Mouse (Mus musculus) testis, adult 2 months (tissue): ENCODE results near the gene Ctsll3. TPM values are rescaled to one million over a fixed set of nuclear protein-coding genes. Genes with fewer than 3 reads are reported as not detected.

Experiments used
- H3K27ac ChIP-seq: fragments of 200-500 bp; 2 replicates; pipeline ENCODE4 v1.5.1; 2012; ENCODE audit warnings: low read depth, low read length; ENCODE audit not compliant: control insufficient read depth, insufficient read depth
- H3K27me3 ChIP-seq: fragments of 200-500 bp; 2 replicates; pipeline ENCODE4 v1.6.1; 2012; ENCODE audit warnings: mild to moderate bottlenecking, low read length, moderate library complexity; ENCODE audit not compliant: control insufficient read depth, insufficient read depth
- H3K36me3 ChIP-seq: fragments of 200-500 bp; 2 replicates; pipeline ENCODE4 v1.6.1; 2012; ENCODE audit warnings: mild to moderate bottlenecking, low read length; ENCODE audit not compliant: control insufficient read depth, insufficient read depth
- H3K4me1 ChIP-seq: fragments of 200-500 bp; 2 replicates; pipeline ENCODE4 v1.6.1; 2012; ENCODE audit warnings: low read length; ENCODE audit not compliant: control insufficient read depth, insufficient read depth
- H3K4me3 ChIP-seq: fragments of 200-500 bp; 2 replicates; pipeline ENCODE4 v1.5.1; 2012; ENCODE audit warnings: low read depth, mild to moderate bottlenecking, low read length, moderate library complexity, mixed read lengths; ENCODE audit not compliant: control insufficient read depth
- CTCF ChIP-seq: fragments of 200-500 bp; IDR thresholded peaks from 2 replicates; pipeline ENCODE4 v1.5.1; 2012; ENCODE audit warnings: low read depth, mild to moderate bottlenecking, inconsistent platforms, low read length, moderate library complexity; ENCODE audit not compliant: control insufficient read depth, insufficient read depth, insufficient replicate concordance
- POLR2A ChIP-seq: fragments of 200-500 bp; IDR thresholded peaks from 2 replicates; pipeline ENCODE4 v1.6.1; 2012; ENCODE audit warnings: low read depth, mild to moderate bottlenecking, inconsistent platforms, low read length, moderate library complexity; ENCODE audit not compliant: control insufficient read depth
- polyA plus RNA-seq: library from polyadenylated mRNA; depleted of rRNA; stranded (reverse); fragments of >200 nt; gene quantifications from 2 replicates; pipeline ENCODE4 v1.2.3, GENCODE M21; 2012; rRNA removed

Ctsll3 gene
- polyA plus RNA-seq: not detected in 2 replicates

DNA sequence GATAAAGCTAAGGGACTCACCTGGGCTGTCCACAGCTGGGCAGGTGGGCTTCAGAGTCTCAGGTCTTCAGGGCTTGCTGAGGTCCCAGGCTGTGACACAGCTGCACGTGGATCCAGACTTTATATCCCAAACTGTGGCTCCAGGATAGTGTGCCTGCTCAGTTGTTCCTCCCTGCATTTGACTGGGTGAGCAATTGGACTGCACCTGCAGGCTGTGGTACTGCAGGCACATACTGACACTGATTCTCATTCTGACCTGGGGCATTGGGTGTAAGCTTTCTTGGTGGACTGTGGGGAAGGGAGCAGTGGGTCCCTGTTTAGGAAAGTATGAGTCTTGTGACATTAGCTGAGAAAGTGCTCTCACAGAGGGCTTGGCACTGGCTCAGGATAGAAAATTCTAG is at the start of gene Ctsll3:
TSS of gene Ctsll3 (minus strand) at position 101 of the 400 bp plus-strand sequence.
- no peak within 1 kb of the TSS for H3K27ac ChIP-seq
- no peaks in the 10 kb centered on the region for H3K27me3 ChIP-seq
- no peaks in the 10 kb centered on the region for H3K36me3 ChIP-seq
- H3K4me3 ChIP-seq: no peak within 1 kb of the TSS
- H3K4me1 ChIP-seq: no peaks in the 10 kb centered on the region
- TF ChIP-seq POLR2A: no peak
- no peak for TF ChIP-seq CTCF

DNA sequence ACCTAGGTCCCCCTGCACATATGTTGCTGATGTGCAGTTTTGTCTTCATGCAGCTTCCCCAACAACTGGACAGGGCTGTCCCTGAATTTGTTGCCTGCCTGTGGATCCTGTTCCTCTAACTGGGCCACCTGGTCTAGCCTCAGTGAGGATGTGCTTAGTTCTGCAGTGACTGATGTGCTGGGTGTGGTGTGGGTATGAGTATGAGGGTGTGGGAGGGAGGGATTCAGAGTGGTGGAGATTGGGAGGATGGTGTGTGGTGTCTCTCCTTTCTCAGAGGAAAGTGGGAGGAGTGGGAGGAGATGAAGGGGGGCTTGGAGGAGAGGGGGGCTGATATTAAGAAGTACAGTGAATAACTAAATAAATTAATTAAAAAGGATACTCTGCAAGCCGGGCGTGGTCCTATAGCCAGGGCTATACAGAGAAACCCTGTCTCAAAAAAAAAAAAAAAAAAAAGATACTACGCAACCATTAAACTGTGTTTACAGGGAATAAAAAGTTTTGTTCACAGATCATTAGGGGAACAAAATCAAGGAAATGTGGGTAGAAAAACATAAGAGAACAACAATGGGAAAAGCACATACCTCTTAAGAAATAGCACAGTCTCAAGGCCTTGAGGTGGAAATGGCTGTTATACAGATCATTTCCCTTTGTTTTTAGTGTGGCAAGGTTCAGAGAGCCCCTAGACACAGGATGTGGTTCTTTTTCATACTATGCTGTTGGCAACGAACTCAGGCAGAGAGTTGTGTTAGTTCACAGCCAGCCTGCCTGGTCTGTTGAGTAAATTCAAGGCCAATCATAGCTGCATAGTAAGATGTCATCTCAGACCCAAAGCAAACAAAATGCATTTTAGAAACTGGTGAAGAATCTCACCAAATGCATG is 45.8 kb upstream of the Ctsll3 start:
- Histone ChIP-seq H3K36me3 (no peaks in the 10 kb centered on the region), H3K27ac (no peak overlapping the region), H3K27me3 (no peaks in the 10 kb centered on the region), H3K4me3 (no peak overlapping the region), H3K4me1 (no peaks in the 10 kb centered on the region)
- TF ChIP-seq CTCF: no peak
- no peak for TF ChIP-seq POLR2A

DNA sequence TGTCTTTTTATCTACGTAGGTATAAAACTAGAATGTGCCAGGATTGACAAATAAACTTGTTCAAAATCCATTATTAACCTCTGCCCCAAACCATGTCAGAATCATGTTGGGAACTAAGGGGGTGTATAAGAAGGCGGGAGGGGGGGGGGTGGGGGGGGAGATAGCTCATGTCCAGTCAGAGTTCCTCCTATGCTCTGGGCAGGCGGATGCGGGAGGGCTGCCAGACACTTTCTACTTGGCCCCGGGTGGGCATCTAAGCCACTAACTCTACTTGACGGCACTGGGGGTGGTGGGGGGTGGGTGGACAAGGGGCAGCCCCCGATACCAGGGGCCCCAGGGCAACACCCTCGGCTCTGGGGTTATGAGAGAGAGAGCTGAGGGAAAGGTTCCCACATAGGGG is 40.5 kb upstream of the Ctsll3 start:
- H3K27ac ChIP-seq: no peak overlapping the region
- no peaks in the 10 kb centered on the region for H3K27me3 ChIP-seq
- no peak for TF ChIP-seq CTCF
- H3K4me1 ChIP-seq: no peaks in the 10 kb centered on the region; the same call in 1 of the 2 replicates
- peak overlapping the region; percentile 43 for H3K4me3 ChIP-seq
- H3K36me3 ChIP-seq: no peaks in the 10 kb centered on the region

DNA sequence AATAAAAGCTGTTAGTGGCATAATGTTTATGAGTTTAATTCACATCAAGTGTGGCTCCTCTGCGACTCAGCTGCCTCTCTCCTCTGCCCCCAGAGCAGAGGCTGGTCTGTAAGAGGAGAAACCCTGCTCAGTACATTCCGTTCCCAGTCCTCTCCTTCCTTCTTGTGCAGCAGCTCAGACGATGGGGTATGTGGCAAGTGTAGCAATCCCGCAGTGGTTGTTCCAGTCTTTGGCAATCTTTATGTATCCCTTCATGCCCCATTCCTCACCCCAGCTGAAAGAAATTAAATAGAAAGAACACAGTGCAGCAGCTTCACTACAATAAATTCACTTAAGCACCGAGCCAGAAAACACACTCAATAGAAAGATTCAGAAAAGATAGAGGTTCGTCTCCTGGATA is 40.1 kb upstream of the Ctsll3 start:
- H3K27ac ChIP-seq: no peak overlapping the region

DNA sequence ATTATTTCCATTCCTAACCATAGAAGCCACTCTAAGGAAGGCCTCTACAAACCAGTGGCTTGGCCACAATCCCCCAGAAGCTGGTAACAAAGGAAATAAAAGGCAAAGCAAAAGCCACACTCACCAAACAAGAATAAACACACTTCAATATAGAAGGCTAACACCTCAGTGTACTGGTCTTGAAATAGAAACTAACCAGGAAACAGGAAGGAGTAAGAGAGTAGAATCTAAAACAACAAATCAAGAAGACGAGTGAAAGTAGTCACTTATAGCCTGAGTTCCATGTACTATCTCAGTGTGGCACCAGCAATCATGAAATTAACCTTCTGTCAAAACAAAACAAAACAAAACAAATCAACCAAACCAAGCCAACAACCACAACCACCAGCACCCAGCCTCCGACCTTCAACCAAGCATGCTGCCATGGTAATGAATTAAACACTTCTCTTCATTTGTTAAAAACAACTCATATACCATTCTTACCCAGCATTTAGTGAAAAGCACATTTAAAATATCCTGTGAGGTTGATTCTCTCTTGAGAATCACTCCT is 36.8 kb upstream of the Ctsll3 start:
- no peaks in the 10 kb centered on the region for H3K36me3 ChIP-seq
- TF ChIP-seq CTCF (no peak), POLR2A (no peak)
- no peak overlapping the region for H3K4me3 ChIP-seq
- H3K4me1 ChIP-seq: no peaks in the 10 kb centered on the region; the same call in 1 of the 2 replicates
- no peaks in the 10 kb centered on the region for H3K27me3 ChIP-seq
- no peak overlapping the region for H3K27ac ChIP-seq

More for the DNA sequence above, 40.1 kb upstream of the Ctsll3 start:
- Histone ChIP-seq H3K4me1 (no peaks in the 10 kb centered on the region; the same call in 1 of the 2 replicates), H3K36me3 (no peaks in the 10 kb centered on the region), H3K4me3 (no peak overlapping the region), H3K27me3 (no peaks in the 10 kb centered on the region)
- TF ChIP-seq CTCF (no peak), POLR2A (no peak)

DNA sequence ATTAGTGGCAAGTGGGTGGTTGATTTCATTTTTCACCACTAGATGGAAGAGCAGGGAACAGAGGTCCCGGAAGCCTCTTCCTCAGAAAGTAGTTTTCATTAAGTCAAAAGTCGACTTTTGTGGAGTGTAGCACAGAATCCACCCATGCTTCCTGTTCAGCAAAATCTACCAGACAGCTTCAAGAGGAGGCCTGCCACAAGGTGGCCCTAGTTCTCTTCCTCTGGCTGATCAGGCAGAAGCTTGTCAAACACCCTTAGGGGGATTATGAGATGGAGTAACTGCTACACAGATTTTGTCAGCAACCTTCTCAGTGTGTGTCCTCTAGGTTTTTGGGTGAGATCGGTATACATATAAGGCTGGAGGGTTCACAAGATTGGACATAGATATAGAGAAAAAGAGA is 23.4 kb upstream of the Ctsll3 start:
- no peak for TF ChIP-seq POLR2A
- no peak for TF ChIP-seq CTCF
- Histone ChIP-seq H3K27ac (no peak overlapping the region), H3K36me3 (no peaks in the 10 kb centered on the region), H3K4me3 (no peak overlapping the region), H3K27me3 (no peaks in the 10 kb centered on the region), H3K4me1 (no peaks in the 10 kb centered on the region)

DNA sequence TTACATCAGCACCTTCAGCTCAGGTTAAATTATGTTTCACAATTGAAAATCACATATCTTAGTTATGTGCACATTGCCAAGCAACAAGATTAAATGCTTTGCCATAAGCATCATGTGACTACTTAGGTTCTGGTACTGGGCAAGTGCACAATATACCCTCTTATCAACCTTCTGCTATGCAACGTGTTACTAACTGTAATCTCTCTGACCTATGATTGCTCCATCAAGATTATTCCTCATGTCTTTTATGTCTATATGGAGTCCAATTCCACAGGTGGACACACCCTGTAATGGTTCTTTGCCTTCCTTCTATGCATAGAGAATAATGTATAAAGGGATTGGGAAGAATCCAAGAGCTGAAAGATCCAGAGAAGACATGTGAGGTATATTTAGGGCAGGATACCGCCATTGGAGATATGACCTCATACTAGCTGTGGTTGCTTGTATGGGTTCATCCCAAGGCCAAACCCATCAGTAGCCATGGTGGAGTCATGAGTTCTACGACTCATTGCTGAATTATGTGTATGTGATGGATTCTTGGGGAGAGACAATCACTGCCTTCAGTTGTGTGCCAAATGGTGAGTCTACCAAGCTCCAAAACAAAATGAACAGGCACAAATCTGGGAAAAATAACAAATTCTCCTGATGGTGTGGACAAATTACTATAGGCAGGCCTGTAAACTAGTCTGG is 18.0 kb upstream of the Ctsll3 start:
- H3K36me3 ChIP-seq: no peaks in the 10 kb centered on the region
- TF ChIP-seq POLR2A: no peak
- no peak for TF ChIP-seq CTCF
- no peak overlapping the region for H3K27ac ChIP-seq
- no peaks in the 10 kb centered on the region for H3K27me3 ChIP-seq
- H3K4me1 ChIP-seq: no peaks in the 10 kb centered on the region
- no peak overlapping the region for H3K4me3 ChIP-seq
